Mouse (Mus musculus) 416B (cell line): ENCODE measurements around the gene Atp2b4.

Source experiments
- DNase-seq: peaks from one replicate; pipeline ENCODE4 v3.0.0; 2011; ENCODE audit warnings: low read depth

The Atp2b4 gene

GRCm38 (mm10) chr1:133749954-133750353, 50.9 kb downstream of the Atp2b4 start:
- peak; percentile 69 for DNase-seq

GRCm38 (mm10) chr1:133745078-133745495, 55.8 kb downstream of the Atp2b4 start:
- no peak for DNase-seq

GRCm38 (mm10) chr1:133744609-133745008, 56.2 kb downstream of the Atp2b4 start:
- no peak for DNase-seq

- no peak for DNase-seq
These were observed 58.3 kb downstream of the Atp2b4 start for GRCm38 (mm10) chr1:133742517-133742916.

- no peak for DNase-seq
These were observed 58.9 kb downstream of the Atp2b4 start for GRCm38 (mm10) chr1:133741881-133742434.

GRCm38 (mm10) chr1:133741171-133741570, 59.7 kb downstream of the Atp2b4 start:
- no peak for DNase-seq

- DNase-seq, result no peak
These were observed 64.2 kb downstream of the Atp2b4 start for GRCm38 (mm10) chr1:133736664-133737063.

- peak; percentile 49 for DNase-seq
These were observed 64.7 kb downstream of the Atp2b4 start for GRCm38 (mm10) chr1:133735995-133736652.

GRCm38 (mm10) chr1:133732814-133733213, 68.0 kb downstream of the Atp2b4 start:
- DNase-seq, result no peak

- DNase-seq, result no peak
These were observed 72.5 kb downstream of the Atp2b4 start for GRCm38 (mm10) chr1:133728339-133728738.

- no peak for DNase-seq
These were observed 80.5 kb downstream of the Atp2b4 start for GRCm38 (mm10) chr1:133720342-133720741.

- no peak for DNase-seq
These were observed 82.1 kb downstream of the Atp2b4 start for GRCm38 (mm10) chr1:133718786-133719185.

GRCm38 (mm10) chr1:133718296-133718695, 82.5 kb downstream of the Atp2b4 start:
- no peak for DNase-seq

- DNase-seq, result peak; percentile 51
These were observed 84.4 kb downstream of the Atp2b4 start for GRCm38 (mm10) chr1:133716464-133716863.

- DNase-seq, result no peak
These were observed 85.7 kb downstream of the Atp2b4 start for GRCm38 (mm10) chr1:133715191-133715590.

- DNase-seq, result no peak
These were observed 87.9 kb downstream of the Atp2b4 start for GRCm38 (mm10) chr1:133713009-133713370.

GRCm38 (mm10) chr1:133712288-133713008, 88.4 kb downstream of the Atp2b4 start:
- DNase-seq, result no peak

GRCm38 (mm10) chr1:133711376-133711775, 89.5 kb downstream of the Atp2b4 start:
- DNase-seq, result no peak

- no peak for DNase-seq
These were observed 89.9 kb downstream of the Atp2b4 start for GRCm38 (mm10) chr1:133710895-133711294.

GRCm38 (mm10) chr1:133709292-133709691, 91.5 kb downstream of the Atp2b4 start:
- DNase-seq, result no peak

- peak; percentile 40 for DNase-seq
These were observed 99.0 kb downstream of the Atp2b4 start for GRCm38 (mm10) chr1:133701824-133702223.

GRCm38 (mm10) chr1:133697935-133698620, 102.8 kb downstream of the Atp2b4 start:
- no peak for DNase-seq

GRCm38 (mm10) chr1:133695901-133696300, 104.9 kb downstream of the Atp2b4 start:
- DNase-seq, result no peak
